Mouse (Mus musculus): ENCODE data around the gene Cbln1.

Gene Cbln1

DNA sequence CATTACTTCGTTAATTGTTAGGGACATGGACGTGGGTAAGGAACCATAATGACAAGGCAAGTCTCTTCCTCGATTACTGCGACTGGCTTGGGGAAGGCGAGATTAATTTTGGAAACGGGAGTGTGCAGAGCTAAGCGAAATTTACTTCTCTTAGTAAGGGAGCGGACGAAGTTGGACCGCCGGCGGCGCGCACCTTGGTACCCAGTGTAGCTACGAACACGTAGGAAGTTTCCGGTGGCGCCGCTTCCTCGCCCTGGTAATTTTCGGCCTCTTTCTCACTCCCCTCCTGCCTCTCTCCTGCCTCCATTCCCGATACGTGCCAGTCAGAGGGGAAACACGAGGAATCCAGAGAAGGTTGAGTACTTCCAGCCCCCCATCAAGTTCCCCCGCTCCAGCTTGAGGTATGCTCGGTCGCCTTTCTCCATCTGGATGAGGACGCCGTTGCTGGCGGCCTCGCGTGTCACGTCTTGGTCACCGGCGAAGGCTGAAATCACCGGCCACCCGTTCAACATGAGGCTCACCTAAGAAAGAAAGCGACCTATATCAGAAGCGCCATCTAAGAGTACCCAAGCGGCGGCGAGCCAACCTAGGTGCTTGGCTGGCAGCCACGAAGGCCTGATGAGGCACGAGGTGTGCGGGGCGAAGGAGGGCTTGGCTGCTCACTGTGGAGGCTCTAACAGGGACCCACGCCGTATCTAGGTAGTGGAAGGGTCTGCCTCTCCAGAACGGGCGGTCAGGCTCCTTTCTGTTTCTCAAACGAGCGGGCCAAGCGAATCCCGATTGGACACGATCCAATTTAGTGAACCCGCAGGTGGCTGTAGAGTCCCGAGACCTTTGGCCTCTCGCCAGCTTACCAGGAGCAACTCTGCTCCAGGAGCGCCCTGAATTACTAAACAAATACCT lies 2.2 kb downstream of the Cbln1 start:
- no peak for DNase-seq (ENCODE audit: low spot score in 2 of 2)

DNA sequence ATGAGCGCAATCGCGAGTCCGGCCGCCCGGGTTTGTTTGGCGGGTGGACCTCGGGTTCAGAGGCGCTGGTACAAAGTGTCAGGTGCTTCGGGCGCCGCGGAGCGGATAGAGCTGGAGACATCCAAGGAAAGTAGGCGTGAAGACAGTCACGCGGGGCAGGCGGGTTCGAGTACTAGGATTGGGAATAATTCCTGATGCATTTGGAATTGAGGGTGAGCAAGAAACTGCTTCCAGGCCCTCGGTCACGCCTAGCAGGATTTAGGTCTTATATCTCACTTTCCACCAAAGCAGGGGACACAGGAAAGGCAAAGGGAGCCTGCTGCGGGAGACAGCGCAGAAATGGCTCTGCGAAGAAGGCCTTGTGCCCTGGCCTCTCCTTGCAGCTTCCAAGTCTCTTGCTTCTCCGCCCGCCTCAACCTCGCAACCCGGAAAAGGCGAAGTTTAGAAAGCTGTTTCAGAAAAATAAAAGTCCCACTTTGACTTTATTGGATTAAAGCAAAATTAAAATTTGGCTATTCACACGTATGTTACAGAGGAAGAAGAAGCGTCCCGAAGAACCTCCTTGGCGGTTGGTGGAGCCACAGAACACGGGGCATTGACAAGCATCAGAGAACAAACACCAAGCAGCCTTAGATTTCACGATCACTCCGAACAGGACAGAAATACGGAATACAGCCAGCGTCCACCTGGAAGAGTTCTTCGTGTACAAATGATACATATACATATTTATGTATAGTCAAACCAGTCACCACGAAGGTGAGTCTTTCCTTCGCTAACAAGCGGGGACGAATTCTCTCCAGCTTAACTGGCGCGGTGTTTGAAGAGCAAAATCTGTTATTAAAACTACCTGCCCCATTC lies 3.2 kb downstream of the Cbln1 start:
- no peak for DNase-seq (ENCODE audit: low spot score in 2 of 2)

DNA sequence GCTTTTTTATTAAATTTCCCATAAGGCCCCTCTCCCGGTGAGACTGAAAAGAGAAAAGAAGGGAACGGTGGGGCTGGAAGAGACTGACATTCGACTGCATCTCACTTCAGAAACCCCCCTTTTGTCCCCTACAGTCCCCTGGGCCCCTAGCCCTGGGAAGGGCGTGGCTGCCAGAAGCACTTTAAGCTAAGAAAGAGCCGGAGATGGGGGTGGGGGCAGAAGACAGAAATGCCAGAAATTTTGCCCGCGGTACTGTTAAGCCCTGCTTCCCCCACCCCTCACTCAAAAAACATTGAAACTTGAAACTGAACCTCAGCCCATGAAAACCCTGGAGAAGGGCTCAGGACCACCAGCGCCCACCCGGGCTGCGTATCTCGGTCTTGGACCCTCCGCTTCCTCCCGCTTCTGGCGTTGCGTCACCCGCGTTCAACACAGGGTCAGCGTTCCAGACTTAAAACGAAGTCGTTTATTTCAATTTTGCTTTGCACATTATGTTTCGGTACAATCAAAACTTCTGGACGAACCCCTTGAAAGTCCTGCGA lies 3.9 kb downstream of the Cbln1 start:
- no peak for DNase-seq (ENCODE audit: low spot score in 2 of 2)

DNA sequence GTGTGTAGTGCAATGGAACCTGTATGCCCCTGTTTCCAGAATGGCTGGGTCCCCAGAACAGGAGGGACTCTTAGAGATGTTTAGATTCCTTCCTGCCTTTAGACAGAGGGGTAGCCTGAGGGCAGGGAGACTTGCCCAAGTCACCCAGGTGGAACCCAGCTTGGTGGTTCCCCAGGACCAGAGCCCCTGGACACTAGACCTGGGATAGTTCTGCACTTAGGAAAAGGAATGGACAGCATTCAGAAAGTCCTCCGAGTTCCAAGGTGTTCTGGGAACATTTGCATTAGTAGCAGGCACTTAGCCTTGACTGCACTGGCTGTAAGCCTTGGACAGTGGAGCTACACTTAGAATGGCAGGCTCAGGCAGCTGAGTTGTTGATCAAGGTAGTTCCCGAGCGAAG lies 4.5 kb downstream of the Cbln1 start:
- DNase-seq (ENCODE audit: low spot score in 2 of 2), result no peak

DNA sequence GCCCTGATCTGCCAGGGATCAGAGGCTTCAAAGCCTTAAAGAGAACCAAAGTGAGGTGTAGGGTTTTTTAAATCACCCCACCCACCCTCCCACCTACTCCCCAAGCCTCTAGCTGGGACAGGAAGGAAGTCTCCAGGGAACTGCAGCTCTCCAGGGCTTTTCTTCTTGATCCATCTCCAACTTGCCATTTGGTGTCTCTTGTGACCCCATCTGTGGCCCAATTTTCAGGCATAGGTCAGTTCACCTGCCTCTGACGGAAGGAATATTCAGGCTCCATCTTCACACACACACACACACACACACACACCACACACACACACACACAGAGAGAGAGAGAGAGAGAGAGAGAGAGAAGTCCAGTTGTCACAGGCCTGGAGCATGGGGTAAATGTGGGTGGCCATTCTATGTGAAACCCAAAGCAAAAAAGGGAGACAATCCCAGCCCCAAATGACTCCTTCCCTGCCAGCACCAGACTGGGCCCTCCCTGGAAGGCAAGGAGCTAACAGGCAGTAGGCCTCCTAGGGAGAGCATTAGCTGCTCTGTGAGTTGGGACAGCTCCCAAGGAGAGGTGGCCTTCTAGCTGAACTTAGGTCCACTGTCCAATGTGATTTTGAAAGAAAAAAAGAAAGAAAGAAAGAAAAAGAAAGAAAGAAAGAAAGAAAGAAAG lies 5.3 kb downstream of the Cbln1 start:
- no peak for DNase-seq (ENCODE audit: low spot score in 2 of 2)

DNA sequence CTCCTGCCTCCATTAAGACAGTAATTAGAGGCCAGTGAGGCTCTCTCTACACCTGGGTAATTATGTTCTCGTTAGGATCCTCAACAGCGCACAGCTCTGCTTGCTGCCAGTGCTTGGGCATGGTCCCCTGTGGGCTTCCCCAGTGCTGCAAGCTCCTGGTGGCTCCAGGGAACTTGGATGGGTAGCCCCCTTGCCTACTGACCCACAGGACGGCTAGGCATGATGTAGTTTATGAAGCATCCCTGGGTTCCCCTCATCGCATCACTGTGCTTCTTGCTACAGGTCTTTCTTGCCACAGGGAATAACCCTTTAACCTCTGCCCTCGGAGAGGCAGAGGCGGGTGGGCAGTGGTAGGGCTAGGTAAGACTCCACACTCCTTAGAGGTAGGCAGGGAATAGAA lies 6.1 kb downstream of the Cbln1 start:
- no peak for DNase-seq (ENCODE audit: low spot score in 2 of 2)

DNA sequence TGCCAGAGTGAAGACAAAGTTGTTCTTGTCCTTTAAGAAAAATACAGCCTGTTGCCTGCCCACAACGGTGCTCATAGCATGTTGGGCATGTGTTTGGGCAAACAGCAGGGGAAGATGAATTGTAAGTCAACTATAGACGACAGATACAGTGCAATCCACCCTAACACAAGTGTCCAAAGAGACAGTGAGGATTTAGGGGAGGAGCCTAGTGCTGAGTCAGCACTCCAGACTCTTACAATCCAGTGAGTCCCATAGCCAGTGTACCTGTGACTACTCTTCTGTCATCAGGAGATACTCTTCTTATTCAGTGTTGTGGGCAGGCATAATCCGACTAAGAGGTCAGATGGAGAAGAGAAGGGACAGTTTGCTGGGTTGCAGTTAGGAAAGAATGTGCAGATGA lies 8.0 kb downstream of the Cbln1 start:
- DNase-seq (ENCODE audit: low spot score in 2 of 2), result no peak

DNA sequence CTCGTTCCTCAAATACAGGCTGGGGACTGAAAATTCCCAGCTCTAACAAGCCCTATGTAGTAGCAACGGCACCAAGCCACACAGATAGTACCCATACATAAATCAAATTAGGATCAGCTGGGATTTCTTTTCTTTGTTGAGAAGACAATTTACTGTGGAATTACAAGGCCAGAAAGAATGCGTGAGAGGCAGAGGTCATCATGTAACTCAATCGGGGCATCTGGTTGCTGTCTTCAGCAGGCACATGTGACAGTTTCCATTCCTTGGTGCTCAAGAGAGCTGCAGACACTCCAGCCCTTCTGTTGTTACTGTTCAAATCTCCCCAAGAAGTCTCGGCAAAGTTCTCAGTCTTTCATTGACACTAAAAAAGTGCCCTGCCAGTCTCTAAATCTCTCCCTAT lies 10.6 kb downstream of the Cbln1 start:
- no peak for DNase-seq (ENCODE audit: low spot score in 2 of 2)

DNA sequence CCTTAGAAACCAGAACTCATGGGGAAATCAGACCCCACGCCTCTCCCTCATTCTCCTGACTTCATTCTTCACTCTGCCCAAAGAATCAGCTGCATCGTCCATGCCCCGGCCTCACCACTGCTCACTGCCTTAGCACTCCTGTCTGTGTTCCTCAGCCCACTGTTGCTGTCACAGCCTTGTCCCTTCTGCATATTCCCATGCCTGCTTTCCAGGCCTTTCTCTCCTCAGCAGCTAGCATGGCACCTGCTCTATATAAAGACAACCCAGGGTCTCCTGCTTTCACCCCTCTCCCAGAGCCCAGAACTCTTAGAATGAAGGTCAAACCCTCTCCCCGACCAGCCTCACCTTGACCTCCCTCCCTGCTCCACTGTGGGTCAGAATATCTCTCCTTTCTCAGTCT lies 15.5 kb downstream of the Cbln1 start:
- DNase-seq (ENCODE audit: low spot score in 2 of 2), result no peak

DNA sequence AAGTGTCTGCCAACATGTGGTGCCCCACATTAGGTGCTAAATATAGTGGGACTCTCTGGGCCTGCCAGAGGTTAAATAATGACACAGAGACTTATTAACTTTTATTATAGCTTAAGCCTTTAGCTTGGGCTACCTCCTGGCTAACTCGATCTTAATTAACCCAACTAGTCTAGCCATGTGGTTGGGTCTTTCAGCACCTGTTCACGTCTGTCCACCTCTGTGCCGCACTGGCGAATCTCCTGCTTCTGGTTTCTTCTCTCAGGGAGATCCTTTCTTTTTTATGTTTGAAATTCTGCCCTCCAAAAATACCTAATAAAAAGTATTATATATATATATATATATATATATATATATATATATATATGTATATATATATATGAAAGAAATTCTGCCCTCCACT lies 19.6 kb downstream of the Cbln1 start:
- DNase-seq (ENCODE audit: low spot score in 2 of 2), result no peak

DNA sequence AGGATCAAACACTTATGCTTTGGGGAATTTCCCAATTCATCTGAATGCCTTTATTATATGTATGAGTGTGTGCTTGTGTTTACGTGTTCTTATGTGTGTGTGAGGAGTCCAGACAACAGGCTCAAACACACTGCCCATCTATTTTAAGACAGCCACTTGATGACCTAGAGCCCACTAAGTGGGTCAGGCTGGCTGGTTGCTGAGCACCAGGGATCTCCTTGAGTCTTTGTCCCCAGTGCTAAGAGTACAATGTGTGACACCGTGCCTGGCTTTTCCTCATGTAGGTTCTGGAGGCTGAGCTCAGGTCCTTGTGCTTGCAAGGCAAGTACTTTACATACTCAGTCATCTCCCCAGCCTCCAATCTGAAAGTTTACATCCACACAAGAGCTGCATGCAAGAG lies 20.7 kb downstream of the Cbln1 start:
- DNase-seq (ENCODE audit: low spot score in 2 of 2), result no peak

DNA sequence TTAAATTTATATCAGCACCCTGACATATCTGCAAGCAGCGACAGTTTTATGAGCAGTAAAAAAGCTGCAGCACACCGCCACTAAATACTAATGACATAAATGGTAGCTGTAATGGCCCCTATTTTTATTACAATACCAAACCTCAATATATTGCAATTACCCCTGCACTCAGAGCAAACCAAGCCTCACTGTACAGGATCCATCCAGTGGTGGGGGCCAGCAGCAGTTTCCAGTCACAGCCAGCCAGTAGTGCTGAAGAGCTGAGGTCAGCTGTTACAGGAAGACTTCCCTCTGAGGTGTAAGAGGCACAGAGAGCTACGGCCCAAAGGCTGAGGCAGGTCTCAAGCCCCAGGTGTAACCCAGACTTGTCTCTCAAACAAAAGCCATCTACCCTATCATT lies 37.8 kb downstream of the Cbln1 start:
- no peak for DNase-seq (ENCODE audit: low spot score in 2 of 2)

DNA sequence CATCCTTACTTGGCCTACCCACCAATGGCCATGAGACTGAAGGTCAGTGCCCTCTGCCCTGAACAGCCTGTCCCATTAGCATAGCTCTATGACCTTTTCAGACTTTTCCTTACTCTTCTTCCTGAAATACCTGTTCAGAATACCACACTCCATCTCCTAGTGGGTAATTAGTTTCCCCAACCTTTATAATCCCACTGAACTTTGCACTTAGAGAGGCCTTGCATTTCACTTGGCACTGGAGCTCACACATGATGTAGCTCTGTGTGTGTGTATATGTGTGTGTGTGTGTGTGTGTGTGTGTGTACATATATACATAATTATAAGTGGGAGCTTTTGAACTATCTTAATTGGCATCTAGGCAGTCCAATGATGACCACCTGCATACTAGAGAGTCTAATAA lies 45.2 kb downstream of the Cbln1 start:
- DNase-seq (ENCODE audit: low spot score in 2 of 2), result no peak

DNA sequence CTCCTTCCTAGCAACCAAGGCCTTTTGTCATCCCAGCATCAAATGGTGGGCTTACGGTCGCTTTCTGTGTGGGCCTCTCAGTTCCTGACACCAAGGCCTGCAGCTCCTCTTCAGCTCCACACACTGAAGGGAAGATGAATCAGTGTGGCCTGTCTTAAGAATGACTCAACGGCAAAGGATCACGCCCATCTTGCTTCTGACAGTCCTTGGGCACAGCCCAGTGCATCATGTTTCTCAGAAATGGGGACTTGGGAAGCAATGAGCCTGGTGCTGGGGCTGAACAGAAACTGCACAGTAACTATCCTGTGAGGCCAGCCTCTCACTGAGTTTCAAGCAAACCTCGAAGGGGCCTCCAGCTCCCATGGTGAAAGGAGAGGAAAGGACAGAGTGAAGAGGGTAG lies 47.7 kb downstream of the Cbln1 start:
- no peak for DNase-seq (ENCODE audit: low spot score in 2 of 2)

DNA sequence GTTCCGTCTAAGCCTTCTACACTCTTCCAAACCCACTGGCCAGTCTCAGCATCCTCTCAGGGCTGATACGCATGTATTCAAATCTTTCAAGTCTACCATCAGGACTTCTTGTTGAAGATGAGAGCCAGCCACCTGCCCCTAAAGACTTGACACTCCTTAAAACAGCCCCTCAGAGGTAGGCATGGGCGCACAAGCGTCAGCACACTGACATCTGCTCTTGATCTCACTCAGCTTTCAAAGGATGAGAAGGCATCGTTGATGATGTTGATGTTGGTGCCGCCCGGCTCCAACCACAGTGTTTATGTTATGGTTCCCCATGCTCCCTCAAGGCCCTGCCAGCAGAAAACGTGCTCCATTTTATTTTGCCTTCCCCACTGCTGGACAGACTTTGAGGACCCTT lies 50.7 kb downstream of the Cbln1 start:
- no peak for DNase-seq (ENCODE audit: low spot score in 2 of 2)
